ENCODE assay signal across 8 mouse cellular contexts in genomic region chr6:31095943-31096714, GRCm38 (mm10).
DNase-seq lines count a peak whose midpoint lies in the region; ATAC-seq and TF ChIP-seq lines count a peak whose summit lies in the region.

No protein-coding gene starts in this region.

- no peaks in the 10 kb centered on the region for H3K9me3 ChIP-seq in hindbrain, embryonic 15.5 days
- H3K9me3 ChIP-seq in intestine, postnatal 0 days (ENCODE audit: control insufficient read depth), result no peaks in the 10 kb centered on the region

- peaks cover 17% of the 10 kb centered on the region for H3K4me1 ChIP-seq in hindbrain, embryonic 15.5 days (replicated peaks)
- no peaks in the 10 kb centered on the region for H3K4me1 ChIP-seq in intestine, postnatal 0 days (replicated peaks; ENCODE audit: control insufficient read depth, insufficient read depth, low read length)

- DNase-seq in layer of hippocampus, postnatal 36 days, result peak; percentile 64 to 65
- DNase-seq in layer of hippocampus, adult 9-10 months (ENCODE audit: low spot score), result no peak
- peak; percentile 81 to 90 for DNase-seq in cerebellum, adult 18-20 months
- peak; percentile 53 to 60 for DNase-seq in gastrocnemius, adult 8-10 months (ENCODE audit: low spot score in 2 of 2)
- peak; percentile 69 for DNase-seq in skeletal muscle tissue, adult 2 months (ENCODE audit: low read depth, low spot score)

- TF ChIP-seq CTCF in intestine, postnatal 0 days (IDR thresholded peaks at IDR 0.05; ENCODE audit: low read depth), result no peak

- peak overlapping the region; percentile 31 for H3K4me2 ChIP-seq in hindbrain, embryonic 15.5 days
- H3K4me2 ChIP-seq in intestine, postnatal 0 days (replicated peaks; ENCODE audit: low read depth), result no peak overlapping the region

- no peak overlapping the region for H3K4me3 ChIP-seq in hindbrain, embryonic 15.5 days
- H3K4me3 ChIP-seq in intestine, postnatal 0 days (ENCODE audit: low read depth, low read length), result no peak overlapping the region

- peak; percentile 80 for ATAC-seq in hindbrain, embryonic 15.5 days (ENCODE audit: low FRiP score, low read depth)
- no peak for ATAC-seq in megakaryocyte progenitor cell, adult 5-6 weeks (replicated peaks; ENCODE audit: poor library complexity)
- no peak for ATAC-seq in intestine, postnatal 0 days

- peak overlapping the region; percentile 75 for H3K27ac ChIP-seq in hindbrain, embryonic 15.5 days (replicated peaks)
- H3K27ac ChIP-seq in intestine, postnatal 0 days (ENCODE audit: low read depth, low read length), result no peak overlapping the region

- no peaks in the 10 kb centered on the region for H3K36me3 ChIP-seq in hindbrain, embryonic 15.5 days
- H3K36me3 ChIP-seq in intestine, postnatal 0 days (ENCODE audit: control insufficient read depth, insufficient read depth), result no peaks in the 10 kb centered on the region

- H3K9ac ChIP-seq in hindbrain, embryonic 15.5 days, result no peak overlapping the region
- no peak overlapping the region for H3K9ac ChIP-seq in intestine, postnatal 0 days (ENCODE audit: low read depth, low read length)

- 32% methylated on average over 21 of the region's 21 CpGs for WGBS in hindbrain, embryonic 15.5 days
- WGBS in intestine, postnatal 0 days, result 72% methylated on average over 21 of the region's 21 CpGs

- no peaks in the 10 kb centered on the region for H3K27me3 ChIP-seq in hindbrain, embryonic 15.5 days
- no peaks in the 10 kb centered on the region for H3K27me3 ChIP-seq in intestine, postnatal 0 days (replicated peaks; ENCODE audit: control insufficient read depth, insufficient read depth, low read length)
